Mouse (Mus musculus) left cerebral cortex, adult 8-10 months (tissue): ENCODE measurements at regions not wholly inside any gene's neighbourhood (a gene's known extent, or its start where the extent isn't known, plus 50 kb on each side); places are given as distances from the start of the nearest gene placed in this dataset.
"Not testable (repeated sequence)": the region's sequence is repeated elsewhere in the genome, so short reads cannot be mapped to it uniquely, and the experiment has no call there.

Experiments
- DNase-seq, 2 experiments: peaks; one replicate each; pipeline ENCODE4 v3.0.0; 2022; ENCODE audit warnings: low spot score in 2 of 2

- DNase-seq, result no peak
Observed at GRCm38 (mm10) chr9:4234796-4235195, 74.5 kb downstream of the Aasdhppt start.

- not testable (repeated sequence) for DNase-seq
Observed at GRCm38 (mm10) chr9:4214571-4214970, 94.7 kb downstream of the Aasdhppt start.

GRCm38 (mm10) chr9:4209987-4210476 lies 99.2 kb downstream of the Aasdhppt start:
- DNase-seq, result no peak

- not testable (repeated sequence) for DNase-seq
Observed at GRCm38 (mm10) chr9:4192737-4193136, 116.5 kb downstream of the Aasdhppt start.

GRCm38 (mm10) chr9:4156011-4156410 lies 153.3 kb downstream of the Aasdhppt start:
- DNase-seq, result not testable (repeated sequence)

GRCm38 (mm10) chr9:4138829-4139228 lies 170.4 kb downstream of the Aasdhppt start:
- DNase-seq, result not testable (repeated sequence)

- DNase-seq, result no peak
Observed at GRCm38 (mm10) chr9:4092518-4092917, 216.8 kb downstream of the Aasdhppt start.

- DNase-seq, result not testable (repeated sequence)
Observed at GRCm38 (mm10) chr9:4082668-4083067, 226.6 kb downstream of the Aasdhppt start.

GRCm38 (mm10) chr9:4061037-4061436 lies 248.2 kb downstream of the Aasdhppt start:
- DNase-seq, result peak in 1 of 2 experiments; percentile 54

- DNase-seq, result no peak
Observed at GRCm38 (mm10) chr9:4048749-4049148, 260.5 kb downstream of the Aasdhppt start.

GRCm38 (mm10) chr9:4047654-4048053 lies 261.6 kb downstream of the Aasdhppt start:
- DNase-seq, result not testable (repeated sequence)

- DNase-seq, result no peak
Observed at GRCm38 (mm10) chr9:4040871-4041665, 268.2 kb downstream of the Aasdhppt start.

GRCm38 (mm10) chr9:4027181-4027580 lies 282.1 kb downstream of the Aasdhppt start:
- not testable (repeated sequence) for DNase-seq

- DNase-seq, result no peak
Observed at GRCm38 (mm10) chr9:4020093-4020492, 289.2 kb downstream of the Aasdhppt start.

GRCm38 (mm10) chr9:3996686-3997085 lies 312.6 kb downstream of the Aasdhppt start:
- DNase-seq, result no peak

- DNase-seq, result not testable (repeated sequence)
Observed at GRCm38 (mm10) chr9:3988383-3988782, 320.9 kb downstream of the Aasdhppt start.

GRCm38 (mm10) chr9:3987971-3988370 lies 321.3 kb downstream of the Aasdhppt start:
- not testable (repeated sequence) for DNase-seq
